Mouse (Mus musculus) midbrain, embryonic 13.5 days (tissue): ENCODE data around the gene Ube2g2. TPM values are rescaled to one million over a fixed set of nuclear protein-coding genes. Genes with fewer than 3 reads are reported as not detected.

Source experiments
- ATAC-seq: fragments of 200-750 bp; cut with Nextera tagmentation; 2 replicates; pipeline ENCODE4 v1.8.0; 2017; ENCODE audit warnings: mild to moderate bottlenecking, moderate TSS enrichment, moderate library complexity
- H3K27ac ChIP-seq: fragments of 300-500 bp; sonication (generic); 2 replicates; pipeline ENCODE4 v1.5.1; 2015; ENCODE audit warnings: inconsistent platforms, mild to moderate bottlenecking, moderate library complexity
- H3K27me3 ChIP-seq: fragments of 300-500 bp; sonication (generic); 2 replicates; pipeline ENCODE4 v1.6.1; 2015; ENCODE audit warnings: mild to moderate bottlenecking, inconsistent platforms
- H3K36me3 ChIP-seq: fragments of 300-500 bp; sonication (generic); 2 replicates; pipeline ENCODE4 v1.6.1; 2015; ENCODE audit warnings: mild to moderate bottlenecking, inconsistent platforms
- H3K4me1 ChIP-seq: fragments of 300-500 bp; sonication (generic); replicated peaks from 2 replicates; pipeline ENCODE4 v1.6.1; 2015; ENCODE audit warnings: inconsistent platforms
- H3K4me2 ChIP-seq: fragments of 300-500 bp; sonication (generic); replicated peaks from 2 replicates; pipeline ENCODE4 v1.6.1; 2015; ENCODE audit warnings: moderate library complexity, mild to moderate bottlenecking, inconsistent platforms
- H3K4me3 ChIP-seq: fragments of 300-500 bp; sonication (generic); replicated peaks from 2 replicates; pipeline ENCODE4 v1.5.1; 2015; ENCODE audit warnings: mild to moderate bottlenecking, inconsistent platforms
- H3K9ac ChIP-seq: fragments of 300-500 bp; sonication (generic); replicated peaks from 2 replicates; pipeline ENCODE4 v1.6.1; 2015; ENCODE audit warnings: mild to moderate bottlenecking, inconsistent platforms
- H3K9me3 ChIP-seq: fragments of 300-500 bp; sonication (generic); 2 replicates; pipeline ENCODE4 v1.6.1; 2016; ENCODE audit warnings: mild to moderate bottlenecking, inconsistent platforms
- WGBS: fragments of 180-500 bp; shearing (Covaris S2); methylation state at CpG from one replicate; pipeline ENCODE4 v1.1.7; 2015; 5-methylcytosine and 5-hydroxymethylcytosine counted together
- polyA plus RNA-seq: library from polyadenylated mRNA; unstranded; fragments of >200 nt; fragmentation: Nextera tagmentation; extraction: Ambion mirVana; gene quantifications from 2 replicates; pipeline ENCODE4 v1.2.1, GENCODE M21; 2015

Ube2g2 gene
- 89.8 and 95.5 TPM in 2 replicates for polyA plus RNA-seq

- Histone ChIP-seq H3K4me3 (peak within 1 kb of the TSS; percentile 97), H3K36me3 (peaks cover 19% of the 10 kb centered on the region), H3K27me3 (no peaks in the 10 kb centered on the region), H3K4me1 (peaks cover 41% of the 10 kb centered on the region), H3K4me2 (peak within 1 kb of the TSS; percentile 82), H3K27ac (peak within 1 kb of the TSS; percentile 89), H3K9me3 (no peaks in the 10 kb centered on the region), H3K9ac (peak within 1 kb of the TSS; percentile 98)
- WGBS: under 1% methylated on average over 96 of the region's 96 CpGs
- peak; percentile 91 for ATAC-seq
These were observed at the start of gene Ube2g2 for GRCm38 (mm10) chr10:77622055-77622988. Gene Ube2g2 (plus strand): TSS chr10:77622275.

- no peak for ATAC-seq
- Histone ChIP-seq H3K4me2 (no peak overlapping the region), H3K36me3 (no peaks in the 10 kb centered on the region), H3K4me3 (no peak overlapping the region), H3K9me3 (no peaks in the 10 kb centered on the region), H3K27me3 (no peaks in the 10 kb centered on the region), H3K9ac (no peak overlapping the region), H3K4me1 (peaks cover 5% of the 10 kb centered on the region; the same call in 1 of the 2 replicates), H3K27ac (no peak overlapping the region)
- WGBS: 64% methylated on average over 1 of the region's 1 CpGs
These were observed 48.9 kb upstream of the Ube2g2 start for GRCm38 (mm10) chr10:77573162-77573561.

- Histone ChIP-seq H3K4me3 (no peak overlapping the region), H3K36me3 (no peaks in the 10 kb centered on the region), H3K27me3 (no peaks in the 10 kb centered on the region), H3K27ac (no peak overlapping the region), H3K4me2 (no peak overlapping the region), H3K9ac (no peak overlapping the region), H3K4me1 (peaks cover 21% of the 10 kb centered on the region), H3K9me3 (no peaks in the 10 kb centered on the region)
- WGBS: 70% methylated on average over 10 of the region's 10 CpGs
- ATAC-seq: no peak
These were observed 41.8 kb upstream of the Ube2g2 start for GRCm38 (mm10) chr10:77580027-77580920.

DNA sequence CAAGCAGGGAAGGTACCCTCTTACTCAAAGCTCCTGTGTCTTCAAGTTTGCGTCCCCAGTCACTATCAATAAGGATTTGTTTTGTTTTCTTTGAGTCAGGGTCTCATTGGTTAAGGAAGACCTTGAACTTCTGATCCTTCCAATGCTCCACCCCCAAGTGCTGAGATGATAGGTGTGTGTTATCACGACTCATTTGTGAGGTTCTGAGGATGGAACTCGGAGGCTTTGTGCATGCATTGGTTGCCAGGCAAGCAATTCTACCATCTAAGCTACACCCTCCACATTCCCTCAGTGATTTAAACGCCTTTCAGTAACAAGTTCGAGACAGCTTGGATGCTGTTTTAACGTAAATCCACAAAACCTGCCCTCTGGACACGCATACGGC, 41.1 kb upstream of the Ube2g2 start:
- H3K9ac ChIP-seq: peak overlapping the region; percentile 69
- no peaks in the 10 kb centered on the region for H3K9me3 ChIP-seq
- H3K4me3 ChIP-seq: peak overlapping the region; percentile 86
- H3K4me1 ChIP-seq: peaks cover 21% of the 10 kb centered on the region
- 9% methylated on average over 8 of the region's 8 CpGs for WGBS
- no peaks in the 10 kb centered on the region for H3K36me3 ChIP-seq
- H3K4me2 ChIP-seq: peak overlapping the region; percentile 85
- peak overlapping the region; percentile 88 for H3K27ac ChIP-seq
- no peaks in the 10 kb centered on the region for H3K27me3 ChIP-seq
- peak; percentile 27; the same call in 1 of the 2 replicates for ATAC-seq

GRCm38 (mm10) chr10:77581408-77582284, 40.4 kb upstream of the Ube2g2 start, which contains the start of gene Pttg1ip:
Gene Pttg1ip (plus strand): TSS chr10:77581720.
- H3K36me3 ChIP-seq: no peaks in the 10 kb centered on the region
- H3K4me2 ChIP-seq: peak within 1 kb of the TSS; percentile 85
- peaks cover 21% of the 10 kb centered on the region for H3K4me1 ChIP-seq
- H3K9me3 ChIP-seq: no peaks in the 10 kb centered on the region
- peak; percentile 98 for ATAC-seq
- peak within 1 kb of the TSS; percentile 88 for H3K27ac ChIP-seq
- peak within 1 kb of the TSS; percentile 92 for H3K9ac ChIP-seq
- under 1% methylated on average over 60 of the region's 64 CpGs for WGBS
- H3K27me3 ChIP-seq: no peaks in the 10 kb centered on the region
- H3K4me3 ChIP-seq: peak within 1 kb of the TSS; percentile 86

DNA sequence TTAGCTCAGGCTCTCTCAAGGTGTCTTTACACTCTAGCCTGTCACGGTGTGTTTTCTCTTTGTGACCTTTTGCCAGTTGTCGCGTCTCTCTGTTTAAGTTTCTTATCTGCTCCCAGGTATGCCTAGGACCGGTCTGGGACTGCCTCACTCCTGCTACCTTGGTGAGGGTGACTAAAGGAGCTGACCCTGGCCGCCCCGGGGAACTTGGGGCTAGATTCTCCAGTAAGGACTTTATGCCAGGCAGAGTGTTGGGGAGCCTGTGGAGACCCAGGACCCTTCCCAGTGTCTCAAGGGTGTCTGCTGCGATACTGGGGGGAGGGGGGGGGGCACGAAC, 39.8 kb upstream of the Ube2g2 start:
- H3K27ac ChIP-seq: peak overlapping the region; percentile 88; the same call in 1 of the 2 replicates
- WGBS: 12% methylated on average over 8 of the region's 8 CpGs
- H3K4me2 ChIP-seq: peak overlapping the region; percentile 85
- peak overlapping the region; percentile 86 for H3K4me3 ChIP-seq
- peak; percentile 8; the same call in 1 of the 2 replicates for ATAC-seq
- H3K9me3 ChIP-seq: no peaks in the 10 kb centered on the region
- peak overlapping the region; percentile 92 for H3K9ac ChIP-seq
- H3K27me3 ChIP-seq: no peaks in the 10 kb centered on the region
- peaks cover 22% of the 10 kb centered on the region for H3K4me1 ChIP-seq
- 0 out of 2 replicates have a peak, but pooled peaks cover 2% of the 10 kb centered on the region for H3K36me3 ChIP-seq

DNA sequence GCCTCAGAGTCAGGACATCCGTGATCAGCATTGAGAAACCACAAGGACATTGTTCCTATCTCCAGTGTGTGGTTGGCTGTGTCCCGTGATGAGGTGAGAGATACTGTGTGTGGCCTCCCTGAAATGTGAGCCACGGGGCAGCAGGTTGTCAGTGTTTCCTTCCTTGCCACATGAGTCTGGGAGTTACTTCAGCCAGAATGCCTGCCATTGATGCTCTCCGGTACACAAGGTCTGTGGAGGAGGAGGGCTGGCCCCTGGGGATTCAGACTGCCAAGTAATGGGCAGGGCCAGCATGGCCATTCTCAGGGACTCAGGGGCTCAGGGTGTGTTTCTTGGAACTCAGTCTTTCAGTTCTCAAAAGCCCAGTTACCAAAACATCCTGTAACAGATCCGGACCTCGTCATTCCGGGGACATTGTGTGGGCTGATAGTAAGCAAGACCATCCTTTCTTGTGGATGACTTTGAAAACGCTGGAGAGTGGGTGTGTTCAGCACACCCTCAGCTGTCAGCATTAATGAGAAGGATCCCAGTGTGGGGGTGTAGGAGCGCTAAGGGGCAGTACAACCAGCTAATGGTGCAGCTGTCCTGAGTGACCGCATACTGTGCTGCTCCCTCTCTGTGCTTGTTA, 38.2 kb upstream of the Ube2g2 start:
- no peak overlapping the region for H3K9ac ChIP-seq
- H3K27ac ChIP-seq: no peak overlapping the region
- no peak overlapping the region for H3K4me3 ChIP-seq
- H3K4me1 ChIP-seq: peaks cover 27% of the 10 kb centered on the region
- ATAC-seq: no peak
- H3K9me3 ChIP-seq: no peaks in the 10 kb centered on the region
- 0 out of 2 replicates have a peak overlapping the region, but pooled peaks have one; percentile 1 for H3K4me2 ChIP-seq
- no peaks in the 10 kb centered on the region for H3K27me3 ChIP-seq
- 86% methylated on average over 10 of the region's 10 CpGs for WGBS
- H3K36me3 ChIP-seq: peaks cover 17% of the 10 kb centered on the region

GRCm38 (mm10) chr10:77586637-77587036, 35.4 kb upstream of the Ube2g2 start:
- Histone ChIP-seq H3K27me3 (no peaks in the 10 kb centered on the region), H3K9ac (no peak overlapping the region), H3K9me3 (no peaks in the 10 kb centered on the region), H3K27ac (no peak overlapping the region), H3K4me2 (no peak overlapping the region), H3K36me3 (peaks cover 38% of the 10 kb centered on the region), H3K4me3 (no peak overlapping the region), H3K4me1 (peaks cover 37% of the 10 kb centered on the region)
- WGBS: 93% methylated on average over 3 of the region's 3 CpGs
- no peak for ATAC-seq

DNA sequence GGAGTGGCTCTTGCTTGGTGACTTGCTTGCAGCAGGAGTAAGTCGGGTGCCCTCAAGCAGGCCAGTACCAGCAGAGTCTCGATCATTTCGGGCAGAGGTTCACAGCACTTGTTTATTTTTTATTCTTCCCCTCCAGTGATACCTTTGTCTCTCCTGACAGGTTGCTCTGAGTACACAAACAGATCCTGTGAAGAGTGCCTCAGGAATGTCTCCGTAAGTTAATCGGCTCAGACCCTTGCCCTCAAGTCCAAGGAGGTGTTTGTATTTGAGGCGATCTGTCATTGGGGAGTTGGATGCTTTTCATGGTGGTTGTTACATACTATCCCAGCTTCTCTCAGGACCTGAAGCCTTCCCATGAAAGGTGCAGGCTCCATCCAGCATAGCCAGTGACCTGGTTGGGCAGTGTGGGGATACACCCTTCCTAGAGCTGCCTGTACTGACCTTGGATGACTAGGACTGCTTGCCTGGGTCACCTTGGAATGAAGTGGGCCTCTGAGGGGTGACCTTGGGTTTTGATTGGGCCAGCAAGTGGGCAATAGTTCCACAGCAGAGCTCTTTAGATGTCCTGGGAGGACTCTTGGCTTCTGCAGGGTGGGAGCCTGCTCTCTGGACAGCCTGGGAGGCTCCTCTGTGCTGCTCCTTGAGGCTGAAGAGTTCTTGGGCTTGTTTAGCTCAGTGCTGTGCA, 34.8 kb upstream of the Ube2g2 start:
- H3K9me3 ChIP-seq: no peaks in the 10 kb centered on the region
- H3K4me3 ChIP-seq: no peak overlapping the region
- no peak overlapping the region for H3K27ac ChIP-seq
- H3K4me2 ChIP-seq: no peak overlapping the region
- H3K36me3 ChIP-seq: peaks cover 44% of the 10 kb centered on the region
- no peaks in the 10 kb centered on the region for H3K27me3 ChIP-seq
- peaks cover 36% of the 10 kb centered on the region for H3K4me1 ChIP-seq
- H3K9ac ChIP-seq: no peak overlapping the region
- WGBS: 97% methylated on average over 6 of the region's 6 CpGs
- ATAC-seq: no peak

DNA sequence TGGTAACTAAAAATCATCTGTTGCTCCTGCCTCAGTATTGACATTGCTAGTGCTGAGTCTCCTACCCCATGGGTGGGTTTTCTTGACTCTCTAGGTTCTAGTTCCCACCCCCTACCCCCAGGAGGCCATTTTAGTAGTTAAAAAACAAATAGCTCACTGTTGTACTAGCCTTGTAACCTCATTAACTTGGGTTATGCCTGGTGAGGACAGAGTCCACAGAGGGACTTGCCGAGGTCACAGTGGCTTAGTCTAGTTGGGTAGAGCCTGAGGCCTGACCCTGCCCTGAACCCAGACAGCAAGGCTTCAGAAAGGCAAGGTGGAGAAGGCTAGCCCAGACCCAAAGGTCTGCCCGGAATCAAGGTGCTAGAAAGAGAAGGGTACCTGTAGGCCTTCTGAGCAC, 34.0 kb upstream of the Ube2g2 start:
- no peak overlapping the region for H3K9ac ChIP-seq
- peaks cover 52% of the 10 kb centered on the region for H3K36me3 ChIP-seq
- peaks cover 28% of the 10 kb centered on the region for H3K4me1 ChIP-seq
- ATAC-seq: no peak
- no peak overlapping the region for H3K27ac ChIP-seq
- H3K4me3 ChIP-seq: no peak overlapping the region
- H3K27me3 ChIP-seq: no peaks in the 10 kb centered on the region
- WGBS: 93% methylated on average over 2 of the region's 2 CpGs
- no peaks in the 10 kb centered on the region for H3K9me3 ChIP-seq
- no peak overlapping the region for H3K4me2 ChIP-seq
